Mouse (Mus musculus) midbrain, postnatal 0 days (tissue): ENCODE results near the gene Gal3st3. TPM values are rescaled to one million over a fixed set of nuclear protein-coding genes. Genes with fewer than 3 reads are reported as not detected.

Experiments used
- ATAC-seq: fragments of 200-750 bp; cut with Nextera tagmentation; 2 replicates; pipeline ENCODE4 v1.8.0; 2017; ENCODE audit warnings: moderate number of reproducible peaks, mild to moderate bottlenecking, moderate TSS enrichment, moderate library complexity; ENCODE audit not compliant: low FRiP score
- DNase-seq: peaks from one replicate; pipeline ENCODE4 v3.0.0-alpha.2; 2015; ENCODE audit warnings: low spot score
- H3K27ac ChIP-seq: fragments of 300-500 bp; sonication (generic); 2 replicates; pipeline ENCODE4 v1.5.1; 2014; ENCODE audit warnings: low read depth, mild to moderate bottlenecking, low read length, mixed read lengths
- H3K27me3 ChIP-seq: fragments of 300-500 bp; sonication (generic); 2 replicates; pipeline ENCODE4 v1.6.1; 2014; ENCODE audit warnings: low read length, control low read depth, mixed read lengths; ENCODE audit not compliant: insufficient read depth
- H3K36me3 ChIP-seq: fragments of 300-500 bp; sonication (generic); 2 replicates; pipeline ENCODE4 v1.6.1; 2014; ENCODE audit warnings: low read length, control low read depth, mixed read lengths; ENCODE audit not compliant: insufficient read depth
- H3K4me1 ChIP-seq: fragments of 300-500 bp; sonication (generic); 2 replicates; pipeline ENCODE4 v1.6.1; 2014; ENCODE audit warnings: mild to moderate bottlenecking, control low read depth, antibody characterized with exemption, low read length, mixed read lengths; ENCODE audit not compliant: insufficient read depth
- H3K4me2 ChIP-seq: fragments of 300-500 bp; sonication (generic); 2 replicates; pipeline ENCODE4 v1.6.1; 2014; ENCODE audit warnings: low read depth, mild to moderate bottlenecking, low read length, mixed read lengths; ENCODE audit not compliant: poor library complexity, severe bottlenecking
- H3K4me3 ChIP-seq: fragments of 300-500 bp; sonication (generic); 2 replicates; pipeline ENCODE4 v1.5.1; 2014; ENCODE audit warnings: low read depth, mild to moderate bottlenecking, low read length, moderate library complexity
- H3K9ac ChIP-seq: fragments of 300-500 bp; sonication (generic); replicated peaks from 2 replicates; pipeline ENCODE4 v1.6.1; 2014; ENCODE audit warnings: mild to moderate bottlenecking, low read length, moderate library complexity, mixed read lengths; ENCODE audit not compliant: poor library complexity, severe bottlenecking
- H3K9me3 ChIP-seq: fragments of 300-500 bp; sonication (generic); 2 replicates; pipeline ENCODE4 v1.6.1; 2016; ENCODE audit warnings: low read length, control low read depth
- CTCF ChIP-seq: IDR thresholded peaks from 2 replicates; pipeline ENCODE4 v1.5.1; 2016; ENCODE audit warnings: antibody characterized with exemption, mild to moderate bottlenecking
- WGBS: fragments of 180-500 bp; shearing (Covaris S2); extraction: QIAGEN DNeasy Blood & Tissue Kit; methylation state at CpG from one replicate; pipeline ENCODE4 v1.1.7; 2014; 5-methylcytosine and 5-hydroxymethylcytosine counted together
- polyA plus RNA-seq: library from polyadenylated mRNA; unstranded; fragments of >200 nt; fragmentation: Nextera tagmentation; extraction: Ambion mirVana; gene quantifications from 2 replicates; pipeline ENCODE4 v1.2.1, GENCODE M21; 2015
- total RNA-seq: library from RNA; depleted of rRNA; stranded (reverse); fragments of >200 nt; gene quantifications from 2 replicates; pipeline ENCODE4 v1.2.3, GENCODE M21; 2014; rRNA removed

Gal3st3 gene
- total RNA-seq: 27.4 and 29.2 TPM in 2 replicates
- 40.8 and 41.4 TPM in 2 replicates for polyA plus RNA-seq

- TF ChIP-seq CTCF: no peak
- ATAC-seq: peak; percentile 57; the same call in 1 of the 2 replicates
- DNase-seq: peak; percentile 64
- Histone ChIP-seq H3K36me3 (no peaks in the 10 kb centered on the region; the same call in 1 of the 2 replicates), H3K9me3 (no peaks in the 10 kb centered on the region), H3K4me3 (peak within 1 kb of the TSS; percentile 70), H3K4me2 (peak within 1 kb of the TSS; percentile 73), H3K27me3 (no peaks in the 10 kb centered on the region), H3K27ac (peak within 1 kb of the TSS; percentile 86), H3K4me1 (peaks cover 6% of the 10 kb centered on the region), H3K9ac (peak within 1 kb of the TSS; percentile 91)
- 5% methylated on average over 32 of the region's 32 CpGs for WGBS
These were observed at the start of gene Gal3st3 for GRCm38 (mm10) chr19:5297903-5298800. TSS of gene Gal3st3 (plus strand) at chr19:5298331.

DNA sequence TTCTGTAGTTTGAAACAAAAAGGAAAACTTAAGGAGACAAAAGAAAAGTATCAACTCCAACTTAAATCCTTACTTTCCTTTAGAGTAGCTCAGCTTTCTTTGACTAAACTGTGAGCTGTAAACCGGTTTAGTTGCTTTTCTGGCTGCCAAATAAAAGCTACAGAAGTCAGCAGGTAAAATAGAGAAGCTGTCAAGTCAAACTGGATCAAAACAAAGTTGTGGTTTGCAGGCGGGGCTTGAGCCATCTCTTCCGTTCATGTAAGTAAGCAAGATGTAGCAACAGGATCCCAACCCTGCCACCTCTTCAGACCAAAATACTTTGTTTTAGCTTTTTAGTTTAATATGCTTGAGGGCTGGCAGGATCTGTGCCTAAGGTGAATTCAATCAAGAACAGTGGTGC lies 41.0 kb upstream of the Gal3st3 start:
- TF ChIP-seq CTCF: no peak
- ATAC-seq (no peak), DNase-seq (no peak)
- Histone ChIP-seq H3K4me1 (no peaks in the 10 kb centered on the region), H3K4me2 (no peak overlapping the region), H3K27me3 (no peaks in the 10 kb centered on the region), H3K27ac (no peak overlapping the region), H3K9ac (no peak overlapping the region), H3K36me3 (0 out of 2 replicates have a peak, but pooled peaks cover 3% of the 10 kb centered on the region), H3K9me3 (no peaks in the 10 kb centered on the region), H3K4me3 (no peak overlapping the region)
- 64% methylated on average over 3 of the region's 3 CpGs for WGBS

- H3K4me2 ChIP-seq: no peak overlapping the region
- H3K36me3 ChIP-seq: no peaks in the 10 kb centered on the region
- no peak for DNase-seq
- H3K27ac ChIP-seq: no peak overlapping the region
- H3K9ac ChIP-seq: no peak overlapping the region
- ATAC-seq: no peak
- WGBS: 97% methylated on average over 5 of the region's 5 CpGs
- peaks cover 5% of the 10 kb centered on the region; the same call in 1 of the 2 replicates for H3K4me1 ChIP-seq
- H3K27me3 ChIP-seq: no peaks in the 10 kb centered on the region
- TF ChIP-seq CTCF: no peak
- no peaks in the 10 kb centered on the region for H3K9me3 ChIP-seq
- no peak overlapping the region for H3K4me3 ChIP-seq
These were observed 31.1 kb upstream of the Gal3st3 start for GRCm38 (mm10) chr19:5267015-5267414.

- no peak overlapping the region for H3K27ac ChIP-seq
- ATAC-seq (no peak), DNase-seq (no peak)
- H3K36me3 ChIP-seq: no peaks in the 10 kb centered on the region
- H3K27me3 ChIP-seq: no peaks in the 10 kb centered on the region
- H3K4me2 ChIP-seq: no peak overlapping the region
- peaks cover 5% of the 10 kb centered on the region; the same call in 1 of the 2 replicates for H3K4me1 ChIP-seq
- no peaks in the 10 kb centered on the region for H3K9me3 ChIP-seq
- H3K9ac ChIP-seq: no peak overlapping the region
- no peak overlapping the region for H3K4me3 ChIP-seq
- TF ChIP-seq CTCF: no peak
These were observed 30.1 kb upstream of the Gal3st3 start for GRCm38 (mm10) chr19:5268017-5268416.

GRCm38 (mm10) chr19:5268875-5269274 lies 29.3 kb upstream of the Gal3st3 start:
- TF ChIP-seq CTCF: no peak
- no peaks in the 10 kb centered on the region for H3K9me3 ChIP-seq

GRCm38 (mm10) chr19:5269392-5269791 lies 28.7 kb upstream of the Gal3st3 start:
- no peak overlapping the region for H3K27ac ChIP-seq

More at GRCm38 (mm10) chr19:5268875-5269274, 29.3 kb upstream of the Gal3st3 start:
- Histone ChIP-seq H3K4me2 (no peak overlapping the region), H3K4me1 (peaks cover 5% of the 10 kb centered on the region; the same call in 1 of the 2 replicates), H3K4me3 (no peak overlapping the region), H3K36me3 (no peaks in the 10 kb centered on the region), H3K9ac (no peak overlapping the region), H3K27ac (no peak overlapping the region), H3K27me3 (no peaks in the 10 kb centered on the region)
- ATAC-seq (no peak), DNase-seq (no peak)
- 90% methylated on average over 3 of the region's 3 CpGs for WGBS

More at GRCm38 (mm10) chr19:5269392-5269791, 28.7 kb upstream of the Gal3st3 start:
- Histone ChIP-seq H3K9me3 (no peaks in the 10 kb centered on the region), H3K4me2 (no peak overlapping the region), H3K4me3 (no peak overlapping the region), H3K4me1 (peaks cover 5% of the 10 kb centered on the region; the same call in 1 of the 2 replicates), H3K9ac (no peak overlapping the region), H3K27me3 (no peaks in the 10 kb centered on the region), H3K36me3 (peaks cover 2% of the 10 kb centered on the region)
- DNase-seq (no peak), ATAC-seq (no peak)
- no peak for TF ChIP-seq CTCF
- 91% methylated on average over 5 of the region's 5 CpGs for WGBS
